36 mouse cellular contexts compared by ENCODE assay signal in the genomic region with DNA sequence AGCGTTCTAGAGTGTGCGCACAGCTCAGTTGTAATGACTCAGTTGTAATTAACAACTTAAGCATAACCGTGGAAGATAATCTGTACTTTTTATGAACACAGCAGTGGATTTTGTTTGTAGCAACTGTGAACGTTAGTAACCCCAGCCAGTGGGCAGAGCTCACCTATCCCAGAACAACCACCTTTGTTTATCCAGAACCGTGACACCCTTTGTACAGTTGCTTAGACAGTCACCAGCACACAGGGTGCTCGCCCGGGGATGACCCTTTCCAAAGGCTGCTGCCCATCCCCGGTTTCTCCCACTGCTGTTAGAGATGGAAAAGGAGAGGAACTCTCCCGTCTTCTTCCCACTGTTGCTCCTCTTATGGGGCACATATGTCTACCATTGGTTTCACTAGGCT. TPM values are rescaled to one million over a fixed set of nuclear protein-coding genes. Genes with fewer than 3 reads are reported as not detected.
"Had no signal": no experiment of that assay in that cellular context is flagged by ENCODE, and none has a peak within 500 bp of the region (broad histone marks: within the 10 kb centered on the region; RNA-seq: fewer than 3 reads in every experiment).

No protein-coding gene starts in this region.

- H3K9ac ChIP-seq: forebrain, postnatal 0 days; heart, embryonic 13.5 days; heart, embryonic 15.5 days; hindbrain, embryonic 13.5 days; hindbrain, embryonic 15.5 days; kidney, embryonic 15.5 days; limb, embryonic 13.5 days; limb, embryonic 15.5 days; liver, embryonic 14.5 days had no signal

- H3K4me2 ChIP-seq: heart, embryonic 11.5 days; heart, embryonic 13.5 days; heart, embryonic 15.5 days; hindbrain, embryonic 13.5 days; hindbrain, embryonic 15.5 days; kidney, embryonic 15.5 days; limb, embryonic 13.5 days; limb, embryonic 15.5 days had no signal

- H3K27ac ChIP-seq: heart, embryonic 13.5 days; heart, embryonic 15.5 days; hindbrain, embryonic 13.5 days; hindbrain, embryonic 15.5 days; hindbrain, postnatal 0 days; kidney, embryonic 15.5 days; kidney, postnatal 0 days; limb, embryonic 13.5 days; limb, embryonic 15.5 days; liver, embryonic 14.5 days had no signal

- DNase-seq: forebrain, postnatal 0 days; gastrocnemius, postnatal 14 days; gastrocnemius, postnatal 36 days; heart, adult 18-20 months; heart, postnatal 14 days; heart, postnatal 36 days; kidney, adult 11 months; kidney, adult 2 months; kidney, adult 9 months; kidney, postnatal 14 days; kidney, postnatal 36 days; layer of hippocampus, adult 9-11 months; layer of hippocampus, postnatal 36 days; left cerebral cortex, postnatal 4 days had no signal

- H3K4me1 ChIP-seq: heart, embryonic 15.5 days had no signal

- H3K36me3 ChIP-seq: heart, embryonic 13.5 days; heart, embryonic 15.5 days had no signal

- H3K4me3 ChIP-seq: heart, embryonic 13.5 days; heart, embryonic 15.5 days; hindbrain, embryonic 13.5 days; hindbrain, embryonic 15.5 days; kidney, embryonic 15.5 days; limb, embryonic 13.5 days; limb, embryonic 15.5 days had no signal

- ATAC-seq: forebrain, postnatal 0 days; hindbrain, postnatal 0 days had no signal

- H3K9me3 ChIP-seq: heart, embryonic 13.5 days; heart, embryonic 15.5 days; hindbrain, embryonic 13.5 days; hindbrain, embryonic 15.5 days; kidney, embryonic 15.5 days; limb, embryonic 13.5 days; limb, embryonic 15.5 days had no signal

- H3K27me3 ChIP-seq: heart, embryonic 13.5 days; heart, embryonic 15.5 days; hindbrain, embryonic 13.5 days; hindbrain, embryonic 15.5 days; kidney, embryonic 15.5 days; limb, embryonic 13.5 days; limb, embryonic 15.5 days had no signal

RNA-seq across cellular contexts. Expression of a gene that starts 22.6 kb away (rescaled TPM):
- total RNA-seq: gastrocnemius, adult 18-20 months; gastrocnemius, postnatal 14 days; gastrocnemius, postnatal 36 days; heart, adult 18-20 months; heart, postnatal 14 days; heart, postnatal 36 days; hematopoietic stem cell, adult 5-6 weeks; hindbrain, postnatal 0 days; layer of hippocampus, adult 18-20 months; layer of hippocampus, adult 8-10 months; layer of hippocampus, postnatal 14 days; layer of hippocampus, postnatal 36 days; left cerebral cortex, postnatal 10 days; left cerebral cortex, postnatal 25 days; left cerebral cortex, postnatal 4 days had no signal
- polyA plus RNA-seq: heart, embryonic 11.5 days; heart, embryonic 13.5 days; heart, embryonic 15.5 days; heart, postnatal 0 days; hindbrain, postnatal 0 days; intestine, embryonic 14.5 days; limb, embryonic 13.5 days had no signal

RNA-seq across cellular contexts. Expression of a gene that starts 29.3 kb away (rescaled TPM):
- total RNA-seq: gastrocnemius, adult 18-20 months; gastrocnemius, adult 8-10 months; gastrocnemius, postnatal 14 days; gastrocnemius, postnatal 36 days; heart, adult 18-20 months; heart, postnatal 14 days; heart, postnatal 36 days; hematopoietic stem cell, adult 5-6 weeks; layer of hippocampus, adult 18-20 months; layer of hippocampus, adult 8-10 months; layer of hippocampus, postnatal 14 days; layer of hippocampus, postnatal 36 days; left cerebral cortex, adult 18-20 months; left cerebral cortex, postnatal 10 days; left cerebral cortex, postnatal 25 days had no signal
- polyA plus RNA-seq: heart, embryonic 15.5 days; heart, postnatal 0 days had no signal
